Mouse (Mus musculus) cerebral cortex, adult 2 months (tissue): ENCODE data around the gene Mrpl34.

Source experiments
- WGBS: fragments of 180-500 bp; shearing (Covaris S2); methylation state at CpG from one replicate; pipeline ENCODE4 v1.1.7; 2018; 5-methylcytosine and 5-hydroxymethylcytosine counted together

Mrpl34 gene

GRCm38 (mm10) chr8:71464513-71465500, at the start of gene Mrpl34:
Gene Mrpl34, plus strand, starts transcription at chr8:71464959.
- WGBS: 1% methylated on average over 59 of the region's 59 CpGs

- 88% methylated on average over 1 of the region's 1 CpGs for WGBS
These were observed 31.8 kb upstream of the Mrpl34 start for GRCm38 (mm10) chr8:71432935-71433334.

GRCm38 (mm10) chr8:71437041-71437440, 27.7 kb upstream of the Mrpl34 start:
- WGBS: 47% methylated on average over 3 of the region's 3 CpGs

GRCm38 (mm10) chr8:71441404-71441803, 23.4 kb upstream of the Mrpl34 start:
- WGBS: under 1% methylated on average over 7 of the region's 7 CpGs

- 81% methylated on average over 7 of the region's 7 CpGs for WGBS
These were observed 19.7 kb upstream of the Mrpl34 start for GRCm38 (mm10) chr8:71445096-71445495.

GRCm38 (mm10) chr8:71451337-71451736, 13.4 kb upstream of the Mrpl34 start:
- 71% methylated on average over 4 of the region's 4 CpGs for WGBS

GRCm38 (mm10) chr8:71451777-71452176, 13.0 kb upstream of the Mrpl34 start:
- 64% methylated on average over 11 of the region's 11 CpGs for WGBS

- WGBS: 83% methylated on average over 2 of the region's 2 CpGs
These were observed 12.1 kb upstream of the Mrpl34 start for GRCm38 (mm10) chr8:71452669-71453068.

- WGBS: 83% methylated on average over 8 of the region's 8 CpGs
These were observed 10.1 kb upstream of the Mrpl34 start for GRCm38 (mm10) chr8:71454668-71455067.

- WGBS: 53% methylated on average over 22 of the region's 22 CpGs
These were observed 7.9 kb upstream of the Mrpl34 start for GRCm38 (mm10) chr8:71456906-71457305.

- WGBS: 86% methylated on average over 20 of the region's 20 CpGs
These were observed 7.0 kb upstream of the Mrpl34 start for GRCm38 (mm10) chr8:71457659-71458270.

- WGBS: 90% methylated on average over 6 of the region's 6 CpGs
These were observed 4.0 kb upstream of the Mrpl34 start for GRCm38 (mm10) chr8:71460716-71461115.

- WGBS: 83% methylated on average over 47 of the region's 47 CpGs
These were observed 3.5 kb upstream of the Mrpl34 start for GRCm38 (mm10) chr8:71461152-71461840.

- WGBS: 52% methylated on average over 4 of the region's 4 CpGs
These were observed 2.6 kb upstream of the Mrpl34 start for GRCm38 (mm10) chr8:71462191-71462590.

GRCm38 (mm10) chr8:71462786-71463185, 2.0 kb upstream of the Mrpl34 start:
- 4% methylated on average over 16 of the region's 16 CpGs for WGBS

- under 1% methylated on average over 55 of the region's 55 CpGs for WGBS
These were observed 1.3 kb upstream of the Mrpl34 start, which contains the start of gene Abhd8 for GRCm38 (mm10) chr8:71463188-71464033. Gene Abhd8, minus strand, starts transcription at chr8:71463655.

GRCm38 (mm10) chr8:71465733-71466132, 974 bp downstream of the Mrpl34 start:
- WGBS: 81% methylated on average over 8 of the region's 8 CpGs

- 96% methylated on average over 5 of the region's 5 CpGs for WGBS
These were observed 1.4 kb downstream of the Mrpl34 start for GRCm38 (mm10) chr8:71466198-71466597.

GRCm38 (mm10) chr8:71467201-71467600, 2.4 kb downstream of the Mrpl34 start:
- 97% methylated on average over 2 of the region's 2 CpGs for WGBS

GRCm38 (mm10) chr8:71468001-71468400, 3.2 kb downstream of the Mrpl34 start:
- 100% methylated on average over 1 of the region's 1 CpGs for WGBS

GRCm38 (mm10) chr8:71468916-71469315, 4.2 kb downstream of the Mrpl34 start, which contains the start of gene Dda1:
Gene Dda1, plus strand, starts transcription at chr8:71469199.
- under 1% methylated on average over 52 of the region's 52 CpGs for WGBS
